10 mouse cellular contexts compared by ENCODE assay signal in the genomic region with DNA sequence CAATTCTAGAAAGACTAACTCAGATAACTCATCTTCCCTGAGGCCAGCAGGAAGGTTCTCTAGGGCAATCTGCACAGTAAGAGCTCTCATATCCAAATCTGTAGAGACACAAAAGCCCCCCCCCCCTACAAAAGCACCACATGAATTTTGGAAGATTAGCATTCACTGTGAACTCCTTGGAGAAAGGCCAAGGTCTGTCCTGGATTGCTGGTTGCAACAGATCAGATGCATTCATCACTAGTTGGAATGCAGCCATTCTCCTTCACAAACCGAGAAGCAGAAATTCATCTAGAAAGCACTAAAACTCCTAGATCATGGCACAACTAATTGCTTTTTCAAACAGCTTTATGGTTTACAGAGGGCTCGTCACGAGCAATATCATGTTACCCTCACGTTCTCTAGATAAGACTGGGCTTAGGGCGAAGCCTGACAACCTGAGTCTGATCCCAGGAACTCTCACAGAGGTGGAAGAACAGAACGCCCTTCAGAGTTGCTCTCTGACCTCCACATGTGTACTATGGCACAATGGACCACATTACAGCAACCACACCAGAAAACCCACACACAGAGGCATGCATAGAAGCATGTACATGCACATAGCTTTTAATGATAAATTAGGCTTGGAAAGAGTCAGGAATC. TPM values are rescaled to one million over a fixed set of nuclear protein-coding genes. Genes with fewer than 3 reads are reported as not detected.
DNase-seq lines count a peak whose midpoint lies in the region; ATAC-seq lines count a peak whose summit lies in the region.
"Had no signal": no experiment of that assay in that cellular context is flagged by ENCODE, and none has a peak within 500 bp of the region (broad histone marks: within the 10 kb centered on the region; RNA-seq: fewer than 3 reads in every experiment).

No protein-coding gene starts in this region.

- peak overlapping the region; percentile 57; the same call in 1 of the 2 replicates for H3K27ac ChIP-seq in forebrain, embryonic 13.5 days
- no peak overlapping the region for H3K27ac ChIP-seq in forebrain, embryonic 10.5 days
- no peak overlapping the region for H3K27ac ChIP-seq in midbrain, embryonic 16.5 days (ENCODE audit: low read length)
- H3K27ac ChIP-seq in midbrain, embryonic 11.5 days (ENCODE audit: low read depth, low read length): no peak overlapping the region
- no peak overlapping the region; the same call in 1 of the 2 replicates for H3K27ac ChIP-seq in limb, embryonic 13.5 days
- H3K27ac ChIP-seq: liver, embryonic 15.5 days had no signal

- H3K36me3 ChIP-seq in forebrain, embryonic 13.5 days (ENCODE audit: poor library complexity, severe bottlenecking): no peaks in the 10 kb centered on the region
- H3K36me3 ChIP-seq in forebrain, embryonic 10.5 days (replicated peaks): no peaks in the 10 kb centered on the region
- no peaks in the 10 kb centered on the region for H3K36me3 ChIP-seq in midbrain, embryonic 16.5 days (ENCODE audit: control insufficient read depth, insufficient read depth, low read length)
- no peaks in the 10 kb centered on the region for H3K36me3 ChIP-seq in midbrain, embryonic 11.5 days (ENCODE audit: control insufficient read depth, insufficient read depth, low read length)
- no peaks in the 10 kb centered on the region for H3K36me3 ChIP-seq in limb, embryonic 13.5 days
- H3K36me3 ChIP-seq: liver, embryonic 15.5 days had no signal

- ATAC-seq in forebrain, embryonic 13.5 days: peak; percentile 76
- ATAC-seq in midbrain, embryonic 16.5 days: 0 out of 2 replicates have a peak, but pooled peaks have one; percentile 28
- ATAC-seq in midbrain, embryonic 11.5 days (ENCODE audit: low FRiP score): no peak
- ATAC-seq in limb, embryonic 13.5 days (ENCODE audit: low FRiP score, low read depth): no peak; the same call in 1 of the 2 replicates

- DNase-seq in forebrain, embryonic 10.5 days (ENCODE audit: extremely low spot score, low spot score): no peak
- DNase-seq in midbrain, embryonic 11.5 days (ENCODE audit: low spot score, missing footprints): no peak
- DNase-seq in fibroblast of lung, adult 2 months (ENCODE audit: low read depth): peak; percentile 35
- no peak for DNase-seq in spleen, adult 12 weeks (ENCODE audit: low spot score)
- no peak for DNase-seq in urinary bladder, postnatal 25 days (ENCODE audit: low spot score)

- peaks cover 21% of the 10 kb centered on the region for H3K4me1 ChIP-seq in forebrain, embryonic 13.5 days
- no peaks in the 10 kb centered on the region for H3K4me1 ChIP-seq in forebrain, embryonic 10.5 days
- peaks cover 7% of the 10 kb centered on the region for H3K4me1 ChIP-seq in midbrain, embryonic 16.5 days (ENCODE audit: control insufficient read depth, insufficient read depth, low read length)
- no peaks in the 10 kb centered on the region for H3K4me1 ChIP-seq in midbrain, embryonic 11.5 days (ENCODE audit: control insufficient read depth, insufficient read depth, low read length)
- peaks cover 22% of the 10 kb centered on the region for H3K4me1 ChIP-seq in limb, embryonic 13.5 days

- H3K9me3 ChIP-seq in forebrain, embryonic 13.5 days (replicated peaks): no peaks in the 10 kb centered on the region
- H3K9me3 ChIP-seq in forebrain, embryonic 10.5 days: no peaks in the 10 kb centered on the region
- H3K9me3 ChIP-seq in midbrain, embryonic 16.5 days (replicated peaks; ENCODE audit: control insufficient read depth, low read length, poor library complexity, severe bottlenecking): no peaks in the 10 kb centered on the region
- no peaks in the 10 kb centered on the region for H3K9me3 ChIP-seq in midbrain, embryonic 11.5 days (ENCODE audit: control insufficient read depth, low read length)
- no peaks in the 10 kb centered on the region for H3K9me3 ChIP-seq in limb, embryonic 13.5 days
- H3K9me3 ChIP-seq: liver, embryonic 15.5 days had no signal

- no peak overlapping the region for H3K9ac ChIP-seq in forebrain, embryonic 13.5 days
- no peak overlapping the region for H3K9ac ChIP-seq in midbrain, embryonic 16.5 days (ENCODE audit: low read depth, low read length)
- no peak overlapping the region for H3K9ac ChIP-seq in midbrain, embryonic 11.5 days (ENCODE audit: low read length)
- H3K9ac ChIP-seq in limb, embryonic 13.5 days: no peak overlapping the region
- H3K9ac ChIP-seq: liver, embryonic 15.5 days had no signal

- H3K4me2 ChIP-seq in forebrain, embryonic 13.5 days: 0 out of 2 replicates have a peak overlapping the region, but pooled peaks have one; percentile 4
- H3K4me2 ChIP-seq in midbrain, embryonic 16.5 days (ENCODE audit: low read length): no peak overlapping the region
- H3K4me2 ChIP-seq in midbrain, embryonic 11.5 days: no peak overlapping the region
- H3K4me2 ChIP-seq in limb, embryonic 13.5 days (replicated peaks): peak overlapping the region; percentile 12; the same call in 1 of the 2 replicates
- H3K4me2 ChIP-seq: liver, embryonic 15.5 days had no signal

- H3K4me3 ChIP-seq in forebrain, embryonic 13.5 days: no peak overlapping the region
- no peak overlapping the region for H3K4me3 ChIP-seq in forebrain, embryonic 10.5 days
- H3K4me3 ChIP-seq in midbrain, embryonic 16.5 days (ENCODE audit: low read depth, low read length): no peak overlapping the region
- no peak overlapping the region for H3K4me3 ChIP-seq in midbrain, embryonic 11.5 days (ENCODE audit: low read depth, low read length)
- H3K4me3 ChIP-seq in limb, embryonic 13.5 days: no peak overlapping the region
- H3K4me3 ChIP-seq: liver, embryonic 15.5 days had no signal

- 44% methylated on average over 6 of the region's 6 CpGs for WGBS in forebrain, embryonic 13.5 days
- WGBS in forebrain, embryonic 10.5 days: 82% methylated on average over 6 of the region's 6 CpGs
- WGBS in midbrain, embryonic 16.5 days: 47% methylated on average over 6 of the region's 6 CpGs
- WGBS in midbrain, embryonic 11.5 days: 83% methylated on average over 6 of the region's 6 CpGs
- WGBS in limb, embryonic 13.5 days: 24% methylated on average over 6 of the region's 6 CpGs

- H3K27me3 ChIP-seq in forebrain, embryonic 13.5 days: no peaks in the 10 kb centered on the region
- H3K27me3 ChIP-seq in forebrain, embryonic 10.5 days (ENCODE audit: poor library complexity, severe bottlenecking): no peaks in the 10 kb centered on the region
- H3K27me3 ChIP-seq in midbrain, embryonic 16.5 days (ENCODE audit: control insufficient read depth, insufficient read depth, low read depth, low read length): no peaks in the 10 kb centered on the region
- H3K27me3 ChIP-seq in midbrain, embryonic 11.5 days (ENCODE audit: control insufficient read depth, insufficient read depth, low read length): no peaks in the 10 kb centered on the region
- no peaks in the 10 kb centered on the region for H3K27me3 ChIP-seq in limb, embryonic 13.5 days
- H3K27me3 ChIP-seq: CH12.LX; liver, embryonic 15.5 days had no signal

RNA-seq across cellular contexts. Expression of gene Heca, which starts 17.3 kb away (rescaled TPM):
- 4.2 and 5.0 TPM in 2 replicates for polyA plus RNA-seq in forebrain, embryonic 13.5 days (2015; fragmentation: Nextera tagmentation; extraction: Ambion mirVana)
- polyA plus RNA-seq in forebrain, embryonic 10.5 days (2016; fragmentation: Nextera tagmentation; extraction: Ambion mirVana): 2.4 and 3.2 TPM in 2 replicates
- 4.4 and 6.4 TPM in 2 replicates for polyA plus RNA-seq in midbrain, embryonic 16.5 days (2015; fragmentation: Nextera tagmentation; extraction: Ambion mirVana)
- polyA plus RNA-seq in midbrain, embryonic 11.5 days (2014; fragmentation: Nextera tagmentation; extraction: Ambion mirVana): 4.3 and 4.5 TPM in 2 replicates
- polyA plus RNA-seq in limb, embryonic 13.5 days (2015; fragmentation: Nextera tagmentation; extraction: Ambion mirVana): 5.6 and 6.3 TPM in 2 replicates

Comparison
In these comparisons a context has a peak if more than half of its experiments do, and no peak if none do; other contexts are left out.
1. ATAC-seq: peak in forebrain, embryonic 13.5 days (single experiment) and midbrain, embryonic 16.5 days (single experiment); none in midbrain, embryonic 11.5 days (single experiment) and limb, embryonic 13.5 days (single experiment).
2. H3K4me2 ChIP-seq: peak in forebrain, embryonic 13.5 days (single experiment) and limb, embryonic 13.5 days (single experiment); none in midbrain, embryonic 16.5 days (single experiment) and midbrain, embryonic 11.5 days (single experiment).